Mouse (Mus musculus): ENCODE measurements around the gene Fam92a. TPM values are rescaled to one million over a fixed set of nuclear protein-coding genes. Genes with fewer than 3 reads are reported as not detected.
A peak's percentile ranks its signal among the peaks of the same experiment; 100 is the strongest.
"Not testable (repeated sequence)": the region's sequence is repeated elsewhere in the genome, so short reads cannot be mapped to it uniquely, and the experiment has no call there.

Fam92a gene
- total RNA-seq (2014; rRNA removed) (33.1 and 58.2 TPM in 2 replicates), polyA plus RNA-seq (2015; fragmentation: Nextera tagmentation; extraction: Ambion mirVana) (129 and 144 TPM in 2 replicates)

DNA sequence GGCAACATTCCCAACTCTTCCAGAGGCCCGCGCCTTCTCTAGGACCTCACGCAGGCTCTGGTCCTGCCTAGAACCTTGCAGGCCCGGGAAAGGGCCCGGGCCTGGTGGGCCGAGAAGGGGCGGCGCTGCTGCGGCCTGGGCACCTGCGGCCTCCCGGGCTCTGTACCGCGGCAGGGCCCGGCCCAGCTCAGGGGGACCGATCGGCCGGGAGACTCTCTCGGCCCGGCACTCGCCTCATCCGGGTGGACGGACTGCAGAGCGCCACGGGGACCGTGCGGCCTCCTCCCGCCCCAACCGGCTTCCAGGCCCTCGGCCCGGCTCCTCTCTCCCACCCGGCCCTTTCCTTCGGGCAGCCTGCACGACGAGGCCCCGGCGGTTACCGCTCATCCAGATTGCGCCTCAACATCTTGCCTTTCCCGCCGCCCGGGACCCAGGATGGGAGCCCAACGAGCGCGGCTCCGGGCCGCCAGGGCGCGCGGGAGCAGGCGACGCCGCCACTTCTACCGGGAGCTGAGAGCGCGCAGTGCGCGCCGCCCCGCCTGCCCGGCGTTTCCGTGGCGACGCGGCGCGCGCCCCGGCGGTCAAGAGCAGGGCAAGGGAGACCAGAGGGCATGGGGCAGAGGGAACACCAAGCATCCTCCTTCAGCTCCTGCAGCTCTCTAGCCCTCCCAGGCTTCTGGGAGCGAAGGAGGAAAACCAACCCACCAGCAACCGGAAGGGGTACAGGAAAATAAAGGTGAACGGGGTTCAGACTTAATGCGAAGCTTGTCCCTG is at the start of gene Fam92a:
TSS of gene Fam92a (minus strand) at position 698 of the 774 bp plus-strand sequence.
- Histone ChIP-seq H3K4me2 (ENCODE audit: low read depth, low read length) (peak within 1 kb of the TSS; percentile 77), H3K27me3 (ENCODE audit: insufficient read depth, low read length) (no peaks in the 10 kb centered on the region), H3K27ac (peak within 1 kb of the TSS; percentile 91), H3K36me3 (ENCODE audit: insufficient read depth, low read length) (peaks cover 14% of the 10 kb centered on the region), H3K4me3 (ENCODE audit: low read length) (peak within 1 kb of the TSS; percentile 74), H3K9me3 (ENCODE audit: low read length) (no peaks in the 10 kb centered on the region), H3K9ac (replicated peaks; ENCODE audit: low read length) (peak within 1 kb of the TSS; percentile 97), H3K4me1 (ENCODE audit: insufficient read depth, low read length) (no peaks in the 10 kb centered on the region)
- TF ChIP-seq CTCF (IDR thresholded peaks at IDR 0.05; ENCODE audit: low read depth), result no peak
- ATAC-seq (peak; percentile 92), DNase-seq (ENCODE audit: low spot score) (peak; percentile 88)
- under 1% methylated on average over 66 of the region's 74 CpGs for WGBS

GRCm38 (mm10) chr4:12178992-12179391 is 7.2 kb upstream of the Fam92a start:
- WGBS, result 63% methylated on average over 10 of the region's 10 CpGs
- ATAC-seq, result peak; percentile 82
- H3K4me3 ChIP-seq (ENCODE audit: low read length), result no peak overlapping the region
- H3K4me1 ChIP-seq (ENCODE audit: insufficient read depth, low read length), result no peaks in the 10 kb centered on the region
- DNase-seq (ENCODE audit: low spot score), result peak; percentile 59
- H3K9me3 ChIP-seq (ENCODE audit: low read length), result no peaks in the 10 kb centered on the region
- H3K4me2 ChIP-seq (ENCODE audit: low read depth, low read length), result no peak overlapping the region
- no peak for TF ChIP-seq CTCF (IDR thresholded peaks at IDR 0.05; ENCODE audit: low read depth)
- no peaks in the 10 kb centered on the region for H3K27me3 ChIP-seq (ENCODE audit: insufficient read depth, low read length)
- no peaks in the 10 kb centered on the region for H3K36me3 ChIP-seq (ENCODE audit: insufficient read depth, low read length)
- H3K9ac ChIP-seq (replicated peaks; ENCODE audit: low read length), result no peak overlapping the region
- H3K27ac ChIP-seq, result no peak overlapping the region

GRCm38 (mm10) chr4:12170986-12171317 is 863 bp downstream of the Fam92a start:
- Histone ChIP-seq H3K4me1 (ENCODE audit: insufficient read depth, low read length) (no peaks in the 10 kb centered on the region), H3K27me3 (ENCODE audit: insufficient read depth, low read length) (no peaks in the 10 kb centered on the region), H3K9me3 (ENCODE audit: low read length) (no peaks in the 10 kb centered on the region), H3K4me2 (ENCODE audit: low read depth, low read length) (peak overlapping the region; percentile 77), H3K9ac (replicated peaks; ENCODE audit: low read length) (peak overlapping the region; percentile 97), H3K36me3 (ENCODE audit: insufficient read depth, low read length) (peaks cover 19% of the 10 kb centered on the region), H3K27ac (peak overlapping the region; percentile 91), H3K4me3 (ENCODE audit: low read length) (peak overlapping the region; percentile 74)
- 8% methylated on average over 9 of the region's 9 CpGs for WGBS
- DNase-seq (ENCODE audit: low spot score), result no peak
- no peak for ATAC-seq
- no peak for TF ChIP-seq CTCF (IDR thresholded peaks at IDR 0.05; ENCODE audit: low read depth)

- H3K27me3 ChIP-seq (ENCODE audit: insufficient read depth, low read length), result no peaks in the 10 kb centered on the region
- DNase-seq (ENCODE audit: low spot score) (no peak), ATAC-seq (no peak)
- no peak overlapping the region for H3K9ac ChIP-seq (replicated peaks; ENCODE audit: low read length)
- H3K4me1 ChIP-seq (ENCODE audit: insufficient read depth, low read length), result no peaks in the 10 kb centered on the region
- H3K27ac ChIP-seq, result no peak overlapping the region
- H3K4me2 ChIP-seq (ENCODE audit: low read depth, low read length), result no peak overlapping the region
- H3K4me3 ChIP-seq (ENCODE audit: low read length), result no peak overlapping the region
- no peaks in the 10 kb centered on the region for H3K36me3 ChIP-seq (ENCODE audit: insufficient read depth, low read length)
- H3K9me3 ChIP-seq (ENCODE audit: low read length), result no peaks in the 10 kb centered on the region
- no peak for TF ChIP-seq CTCF (IDR thresholded peaks at IDR 0.05; ENCODE audit: low read depth)
These were observed 24.2 kb downstream of the Fam92a start for GRCm38 (mm10) chr4:12147660-12148059.

DNA sequence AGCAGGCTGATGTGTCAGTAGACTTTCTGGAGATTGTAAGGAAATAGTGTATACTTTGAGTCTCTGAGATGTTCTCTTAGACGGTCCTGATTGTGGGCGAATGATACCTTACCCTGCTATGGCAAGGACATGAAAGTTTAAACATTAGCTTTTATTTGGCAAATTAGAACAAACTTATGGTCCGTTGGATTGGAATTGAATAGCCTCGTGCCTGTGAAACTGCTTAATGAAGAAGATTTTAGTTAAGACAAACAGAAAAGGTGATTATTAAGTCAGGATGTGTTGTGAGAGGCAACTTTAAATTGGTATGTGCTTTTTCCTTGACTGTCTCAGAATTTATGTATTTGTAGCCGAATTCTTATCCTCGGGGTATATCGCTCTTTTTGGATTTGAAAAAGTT is 30.3 kb downstream of the Fam92a start:
- H3K27me3 ChIP-seq (ENCODE audit: insufficient read depth, low read length); H3K4me1 ChIP-seq (ENCODE audit: insufficient read depth, low read length); H3K4me3 ChIP-seq (ENCODE audit: low read length); H3K9ac ChIP-seq (replicated peaks; ENCODE audit: low read length); H3K36me3 ChIP-seq (ENCODE audit: insufficient read depth, low read length); H3K4me2 ChIP-seq (ENCODE audit: low read depth, low read length); ATAC-seq; DNase-seq (ENCODE audit: low spot score); H3K9me3 ChIP-seq (ENCODE audit: low read length); H3K27ac ChIP-seq: not testable (repeated sequence)
- 84% methylated on average over 7 of the region's 7 CpGs for WGBS

DNA sequence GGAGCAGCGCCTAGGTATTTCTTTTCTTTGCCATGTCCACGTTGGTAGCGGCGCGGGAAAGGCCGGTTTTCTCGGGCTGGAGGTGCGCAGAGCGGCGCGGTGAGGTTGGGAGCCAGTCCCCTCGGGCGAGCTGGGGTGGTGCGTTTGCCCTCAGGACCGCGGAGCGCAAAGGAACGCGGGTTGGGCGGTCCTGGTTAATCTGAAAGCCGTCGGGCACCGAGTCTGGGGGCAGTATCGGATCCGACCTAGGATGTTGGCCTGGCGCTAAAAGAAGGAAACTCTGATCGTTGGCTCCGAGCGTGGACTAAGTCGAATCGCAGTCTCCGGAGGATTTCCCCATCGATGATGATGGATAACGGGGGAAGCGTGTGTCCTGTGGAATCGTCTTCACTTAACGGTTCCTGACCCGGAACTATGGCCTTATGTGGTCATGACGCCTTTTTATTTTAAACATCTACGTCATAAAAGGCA is 31.2 kb downstream of the Fam92a start:
- WGBS, result 9% methylated on average over 23 of the region's 40 CpGs
- H3K36me3 ChIP-seq (ENCODE audit: insufficient read depth, low read length); H3K4me1 ChIP-seq (ENCODE audit: insufficient read depth, low read length); H3K9me3 ChIP-seq (ENCODE audit: low read length); H3K27me3 ChIP-seq (ENCODE audit: insufficient read depth, low read length): not testable (repeated sequence)
- DNase-seq (ENCODE audit: low spot score) (peak; percentile 2), ATAC-seq (peak; percentile 86)
- peak overlapping the region; percentile 34 for H3K4me3 ChIP-seq (ENCODE audit: low read length)
- peak overlapping the region; percentile 38; the same call in 1 of the 2 replicates for H3K9ac ChIP-seq (replicated peaks; ENCODE audit: low read length)
- H3K4me2 ChIP-seq (ENCODE audit: low read depth, low read length), result peak overlapping the region; percentile 44; the same call in 1 of the 2 replicates
- peak overlapping the region; percentile 72; the same call in 1 of the 2 replicates for H3K27ac ChIP-seq

DNA sequence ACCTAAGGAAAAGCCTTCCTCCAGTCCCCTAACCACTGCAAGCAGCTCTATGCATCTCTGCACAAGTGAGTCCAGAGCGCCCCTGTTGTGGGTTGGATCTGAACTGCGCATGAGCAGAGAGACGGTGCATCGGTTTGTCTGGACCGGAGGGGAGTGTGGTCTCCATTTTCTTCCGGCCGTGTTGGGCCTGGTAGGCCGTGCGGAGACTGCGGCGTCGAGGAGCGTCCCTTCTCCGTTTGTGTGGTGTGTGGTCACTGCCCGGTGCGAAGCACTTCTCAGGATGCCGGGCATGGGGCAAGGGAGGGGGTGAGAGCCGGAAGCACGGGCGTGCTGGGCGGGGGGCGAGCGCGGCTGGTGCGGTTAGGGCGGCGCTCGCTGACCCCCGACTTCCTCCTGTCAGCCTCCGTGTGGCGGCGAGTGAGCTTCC is 31.7 kb downstream of the Fam92a start, which contains the start of gene Rbm12b1:
TSS of gene Rbm12b1 (plus strand) at position 124 of the 427 bp plus-strand sequence.
- H3K27me3 ChIP-seq (ENCODE audit: insufficient read depth, low read length); H3K36me3 ChIP-seq (ENCODE audit: insufficient read depth, low read length); H3K9me3 ChIP-seq (ENCODE audit: low read length); H3K4me1 ChIP-seq (ENCODE audit: insufficient read depth, low read length): not testable (repeated sequence)
- peak within 1 kb of the TSS; percentile 35 for H3K4me3 ChIP-seq (ENCODE audit: low read length)
- peak within 1 kb of the TSS; percentile 45 for H3K4me2 ChIP-seq (ENCODE audit: low read depth, low read length)
- WGBS, result 4% methylated on average over 20 of the region's 32 CpGs
- peak; percentile 93 for DNase-seq (ENCODE audit: low spot score)
- ATAC-seq, result peak; percentile 99
- H3K27ac ChIP-seq, result peak within 1 kb of the TSS; percentile 72
- peak within 1 kb of the TSS; percentile 39; the same call in 1 of the 2 replicates for H3K9ac ChIP-seq (replicated peaks; ENCODE audit: low read length)

Other genes starting within 250 kb of the Fam92a start
- not detected in 2 replicates for gene Gm10604, start 190.8 kb downstream of the Fam92a start, total RNA-seq (2014; rRNA removed)
- gene Gm10604, start 190.8 kb downstream of the Fam92a start, polyA plus RNA-seq (2015; fragmentation: Nextera tagmentation; extraction: Ambion mirVana), result 0.32 and 0.33 TPM in 2 replicates
- gene Rbm12b2, start 82.6 kb downstream of the Fam92a start, total RNA-seq (2014; rRNA removed), result 10.6 and 11.5 TPM in 2 replicates
- gene Rbm12b2, start 82.6 kb downstream of the Fam92a start, polyA plus RNA-seq (2015; fragmentation: Nextera tagmentation; extraction: Ambion mirVana), result 7.7 and 8.0 TPM in 2 replicates
- gene Rbm12b1, start 31.8 kb downstream of the Fam92a start, total RNA-seq (2014; rRNA removed), result 11.6 and 25.7 TPM in 2 replicates
- 3.0 and 4.1 TPM in 2 replicates for gene Rbm12b1, start 31.8 kb downstream of the Fam92a start, polyA plus RNA-seq (2015; fragmentation: Nextera tagmentation; extraction: Ambion mirVana)